Mouse (Mus musculus) Muller cell, postnatal 12 days (primary cell): ENCODE measurements around the gene Cdrt4.
A peak's percentile ranks its signal among the peaks of the same experiment; 100 is the strongest.

Source experiments
- DNase-seq: peaks from one replicate; pipeline ENCODE4 v3.0.0-alpha.2; 2015; ENCODE audit errors: inconsistent ontology term

Gene Cdrt4

DNA sequence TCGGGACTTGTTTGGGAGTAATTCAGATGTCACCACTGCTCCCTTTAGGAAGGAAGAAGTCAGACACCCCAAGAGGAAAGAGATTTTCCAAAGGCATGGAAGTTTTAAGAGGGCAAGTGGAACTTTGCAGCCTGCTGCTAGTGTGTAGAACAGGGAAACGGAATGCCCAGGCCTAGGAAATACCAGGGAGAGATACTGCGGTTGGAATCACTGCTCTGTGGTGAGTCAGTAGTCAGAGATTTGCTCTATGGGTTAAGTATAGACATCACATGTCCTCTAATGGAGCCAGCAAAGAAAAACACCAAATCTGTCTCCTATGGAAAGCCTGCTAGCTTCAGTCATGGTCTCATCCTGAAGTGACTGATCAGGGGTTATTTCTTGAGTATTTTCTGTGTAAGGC lies 10.8 kb upstream of the Cdrt4 start:
- DNase-seq = no peak

DNA sequence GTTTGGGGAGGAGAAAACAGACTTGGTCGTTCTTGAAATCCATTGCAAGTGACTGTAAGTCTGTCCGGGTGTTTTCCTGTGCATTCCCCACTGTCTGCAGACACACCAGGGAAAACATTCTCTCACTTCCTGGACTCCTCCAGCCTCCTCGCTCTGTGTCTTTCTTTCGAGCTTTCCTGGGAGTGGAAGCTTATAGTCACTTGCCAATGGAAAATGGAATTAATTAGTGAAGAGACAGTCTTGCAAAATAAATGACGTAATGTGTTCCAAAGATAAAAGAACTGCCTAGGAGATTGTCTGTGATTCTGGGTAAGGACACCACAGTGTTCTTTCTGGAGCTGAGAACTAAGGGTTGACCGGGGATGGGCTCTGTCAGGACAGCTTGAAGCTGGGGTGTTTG lies 7.5 kb upstream of the Cdrt4 start:
- DNase-seq = peak; percentile 23

DNA sequence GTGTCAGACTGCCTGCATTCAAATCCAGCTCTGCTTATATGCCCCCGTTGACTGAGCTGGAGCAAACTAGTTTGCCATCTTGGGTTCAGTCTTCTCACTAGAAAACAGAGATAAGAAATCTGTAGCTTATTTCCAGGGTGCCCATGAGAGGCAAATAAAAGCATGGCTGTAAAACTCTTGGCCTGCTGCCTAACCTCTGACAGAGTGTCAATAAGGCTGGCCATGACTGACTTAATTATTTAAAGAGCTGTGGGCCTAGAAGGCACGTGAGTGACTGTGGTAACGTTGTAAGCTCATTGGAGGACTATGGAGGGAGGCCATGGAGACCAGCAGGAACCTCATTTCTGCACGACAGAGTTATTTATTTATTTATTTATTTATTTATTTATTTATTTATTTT lies 5.5 kb upstream of the Cdrt4 start:
- DNase-seq = no peak

DNA sequence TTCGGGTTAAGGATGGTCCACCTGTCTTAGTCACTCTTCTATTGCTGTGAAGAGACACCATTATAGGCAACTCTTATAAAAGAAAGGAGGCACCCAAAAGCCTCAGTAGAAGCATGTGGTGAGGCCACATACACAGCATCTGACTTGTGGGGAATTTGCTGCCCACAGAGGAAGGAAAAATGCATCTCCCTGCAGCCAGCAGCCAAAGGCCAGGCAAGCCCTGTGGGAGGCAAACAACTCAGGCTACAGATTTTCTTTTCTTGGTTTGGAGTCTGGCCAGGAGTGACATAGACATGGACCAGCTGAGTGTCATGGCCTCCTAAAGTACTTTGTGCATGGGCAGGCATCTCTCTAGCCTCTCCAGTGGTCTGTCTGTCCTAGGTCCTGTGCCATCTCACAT lies 1.4 kb upstream of the Cdrt4 start:
- DNase-seq = peak; percentile 79

DNA sequence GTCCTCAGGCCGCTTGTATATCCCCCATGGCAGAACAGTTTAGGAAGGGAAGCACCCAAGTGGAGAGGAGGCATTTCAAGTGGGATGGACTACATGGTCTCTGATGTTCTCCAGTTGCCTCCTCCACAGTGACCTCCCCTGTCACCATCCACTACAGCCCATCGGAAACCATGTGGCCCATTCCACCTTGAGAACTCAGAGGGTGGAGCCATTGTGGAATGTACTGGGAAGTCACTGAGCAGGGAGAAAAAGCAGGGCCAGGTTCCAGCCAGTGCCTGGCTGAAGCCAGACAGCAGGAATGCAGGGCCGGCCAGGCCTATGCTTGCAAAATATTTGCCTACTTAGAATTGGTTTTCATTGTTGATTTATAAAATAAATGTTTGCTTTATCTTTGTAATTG lies 3.8 kb downstream of the Cdrt4 start:
- peak; percentile 23 for DNase-seq

DNA sequence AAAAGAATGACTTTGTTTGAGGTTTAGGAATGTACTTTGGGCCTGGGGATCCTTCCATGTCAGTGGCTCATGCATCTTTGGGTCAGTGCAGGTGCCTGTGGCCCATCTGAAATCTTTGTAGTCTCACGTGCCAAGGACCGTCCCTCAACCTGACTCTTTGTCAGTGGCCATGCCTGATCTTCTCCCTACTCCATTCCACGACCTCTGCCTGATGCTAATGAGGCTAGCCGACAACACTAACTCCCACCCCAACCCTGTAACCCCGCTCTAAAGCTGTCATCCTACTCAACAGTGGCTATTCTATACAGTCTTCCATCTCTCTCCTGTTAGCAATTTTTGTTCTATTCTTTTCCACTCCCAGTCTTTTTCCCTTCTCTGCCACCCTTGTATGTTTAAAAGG lies 4.2 kb downstream of the Cdrt4 start:
- DNase-seq = no peak

DNA sequence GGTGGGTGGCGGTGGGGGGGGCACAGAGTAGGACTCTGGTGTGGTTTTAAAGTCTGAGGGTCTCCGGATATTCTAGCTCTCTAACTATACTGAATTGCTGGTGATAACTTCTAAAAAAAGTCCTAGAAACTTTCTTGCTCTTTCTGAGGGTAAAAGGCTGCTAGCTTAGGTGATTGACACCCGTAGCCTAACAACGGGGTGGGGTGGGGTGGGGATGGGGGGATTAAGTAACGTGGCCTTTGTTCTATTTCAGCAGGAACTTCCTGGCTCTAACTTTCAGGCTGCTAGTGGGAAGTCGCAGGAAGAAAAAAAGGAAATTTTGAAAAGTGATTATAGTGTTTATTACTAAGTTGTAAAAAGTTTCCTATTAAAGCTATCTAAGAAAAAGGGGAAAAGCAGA lies 4.8 kb downstream of the Cdrt4 start:
- no peak for DNase-seq

DNA sequence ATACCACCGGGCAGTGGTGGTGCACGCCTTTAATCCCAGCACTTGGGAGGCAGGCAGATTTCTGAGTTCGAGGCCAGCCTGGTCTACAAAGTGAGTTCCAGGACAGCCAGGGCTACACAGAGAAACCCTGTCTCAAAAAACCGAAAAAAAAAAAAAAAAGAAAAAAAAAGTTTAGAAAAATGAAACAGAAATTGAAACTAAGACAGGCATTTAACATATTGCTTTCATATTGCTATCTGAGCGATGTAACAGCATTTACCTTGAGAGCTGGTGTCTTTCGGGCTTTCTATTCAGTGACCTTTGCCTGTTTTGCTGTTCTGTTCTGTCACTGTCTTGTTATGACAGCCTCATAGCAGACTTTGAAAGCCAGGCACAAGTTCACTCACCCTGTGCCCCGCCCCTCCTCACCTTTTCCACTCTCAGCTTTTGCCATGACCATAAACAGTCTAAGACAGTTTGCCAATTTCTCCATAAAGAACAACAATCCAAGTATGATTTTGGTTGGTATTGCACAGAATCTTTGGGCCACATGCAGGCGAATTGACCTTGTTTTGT lies 6.7 kb downstream of the Cdrt4 start:
- no peak for DNase-seq

DNA sequence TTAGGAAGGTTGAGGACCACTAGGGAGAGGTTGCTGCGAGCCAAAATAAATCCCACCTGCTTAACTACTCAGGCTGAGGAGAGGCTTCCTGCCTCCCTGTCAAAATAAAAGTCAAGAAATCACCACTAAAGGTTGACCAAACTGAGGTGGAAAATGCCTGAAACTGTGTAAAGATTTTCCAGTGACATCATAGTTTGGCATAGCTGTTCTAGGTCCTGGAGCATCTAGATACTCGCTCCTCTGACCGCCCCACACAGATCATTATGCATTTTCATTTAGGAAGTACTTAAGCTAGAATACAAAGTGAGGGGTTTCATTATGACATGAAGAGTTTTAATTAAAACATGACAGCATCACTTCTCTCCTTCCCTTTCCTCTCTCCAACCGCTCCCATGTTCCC lies 12.3 kb downstream of the Cdrt4 start:
- DNase-seq = no peak

DNA sequence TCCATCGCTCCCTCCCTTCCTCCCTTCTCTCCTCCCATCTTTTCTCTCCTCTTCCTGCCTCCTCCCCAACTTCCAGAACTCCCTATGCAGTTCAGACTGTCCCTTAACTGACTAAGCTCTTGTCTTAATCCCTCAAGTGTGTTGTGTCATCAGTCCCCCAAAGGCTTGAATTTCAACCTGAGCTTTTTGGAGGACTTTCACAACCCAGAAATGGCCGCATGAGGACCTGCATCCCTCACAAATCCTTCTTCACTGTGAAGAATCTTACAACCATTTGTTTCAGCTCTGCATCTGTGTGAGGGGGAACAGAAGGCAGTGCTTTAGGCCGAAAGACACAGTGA lies 15.4 kb downstream of the Cdrt4 start:
- no peak for DNase-seq

DNA sequence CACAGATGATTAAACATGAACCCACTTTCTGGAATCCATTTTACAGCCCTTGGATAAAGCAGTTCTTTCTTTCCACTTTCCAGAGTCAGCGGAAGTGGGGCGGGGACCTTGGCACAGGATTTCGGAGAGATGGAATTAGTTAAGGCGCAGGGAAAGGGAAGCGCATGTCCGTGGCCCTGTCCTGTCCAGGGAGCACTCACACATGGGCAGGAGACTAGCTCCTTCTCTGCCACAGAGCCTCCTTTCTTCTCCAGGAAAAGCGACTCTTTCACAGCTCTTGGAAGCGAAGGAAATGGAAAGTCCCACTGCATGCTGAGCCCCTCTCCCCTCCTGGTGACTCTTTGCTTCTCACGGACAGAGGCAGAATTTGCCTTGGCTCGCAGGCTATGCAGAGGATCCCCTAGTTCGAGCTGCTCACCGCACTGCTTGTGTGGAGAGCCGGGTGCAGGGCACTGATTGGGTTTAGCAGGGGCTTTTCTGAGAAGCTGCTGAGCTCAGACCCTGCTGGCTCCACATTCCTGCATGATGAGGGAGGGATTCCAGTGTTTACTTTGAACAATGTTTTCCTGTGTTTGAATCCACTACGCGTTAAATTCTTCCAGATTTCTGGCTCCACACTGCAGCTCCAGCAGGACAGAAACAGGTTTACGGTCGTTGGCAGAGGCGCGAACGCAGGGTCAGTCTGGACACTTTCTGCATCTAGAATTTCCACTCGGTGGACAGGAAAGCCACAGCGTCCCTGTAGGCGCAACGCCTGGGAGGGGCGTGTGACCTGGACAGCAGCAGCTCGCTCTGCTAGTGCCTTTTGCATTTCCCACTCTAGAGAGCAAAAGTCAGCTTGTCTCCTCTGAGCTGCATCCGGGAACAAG lies 16.0 kb downstream of the Cdrt4 start:
- DNase-seq = peak; percentile 94

DNA sequence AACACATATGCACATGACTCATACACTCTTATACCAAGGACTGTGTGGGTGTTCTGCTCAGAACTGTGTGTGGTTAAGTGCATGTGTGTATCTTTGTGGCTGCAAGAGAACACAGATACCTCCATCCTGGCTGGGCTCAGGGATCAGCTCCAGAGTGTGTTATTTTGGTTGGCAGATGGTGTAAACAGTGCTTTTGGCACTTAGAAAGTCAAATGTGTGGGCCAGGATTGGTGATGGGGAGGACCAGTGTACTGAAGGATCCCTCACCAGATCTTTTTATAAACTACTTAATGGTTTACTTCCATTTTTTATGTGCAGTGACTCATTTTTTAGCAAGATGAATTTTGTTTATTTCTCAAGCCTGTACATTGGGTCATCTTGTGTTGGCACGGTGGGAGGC lies 26.2 kb downstream of the Cdrt4 start:
- no peak for DNase-seq

DNA sequence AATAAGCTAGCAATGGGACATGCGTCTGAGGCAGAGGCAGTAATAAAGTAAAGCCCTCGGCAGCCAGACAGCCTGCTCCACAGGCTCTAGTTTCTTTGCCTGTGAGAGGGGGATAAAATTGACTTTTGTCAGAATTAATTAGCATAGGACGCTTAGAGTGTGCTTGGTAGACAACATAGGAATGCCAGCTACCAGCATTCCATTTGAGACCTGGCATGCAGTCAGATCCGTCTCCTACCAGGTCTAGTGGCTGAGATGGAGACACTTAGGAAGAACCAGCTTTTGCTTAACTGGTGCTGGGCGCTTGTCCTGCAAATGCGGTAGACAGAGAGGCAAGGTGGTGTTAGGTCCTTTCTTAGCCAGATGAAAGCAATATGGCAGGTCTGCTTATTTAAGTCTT lies 27.9 kb downstream of the Cdrt4 start:
- peak; percentile 67 for DNase-seq

DNA sequence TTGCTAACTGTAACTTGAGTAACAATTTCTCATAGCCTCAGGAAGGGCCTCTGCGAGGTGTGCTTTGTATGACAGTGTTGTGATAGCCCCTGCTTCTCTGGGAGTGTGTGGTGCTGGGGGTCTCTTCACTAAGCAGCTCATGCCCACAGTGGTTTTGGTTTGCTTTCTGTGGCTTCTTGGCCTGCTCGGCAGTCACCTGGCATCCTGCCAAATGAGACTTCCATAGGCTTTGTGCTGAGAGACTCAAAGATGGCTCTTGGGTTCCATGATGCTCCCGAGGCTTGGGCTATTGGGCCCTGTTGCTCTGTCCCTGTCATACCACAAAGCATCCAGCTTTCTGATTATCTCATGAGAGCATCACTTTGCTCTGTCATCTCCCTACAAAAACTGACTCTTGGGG lies 30.7 kb downstream of the Cdrt4 start:
- no peak for DNase-seq

DNA sequence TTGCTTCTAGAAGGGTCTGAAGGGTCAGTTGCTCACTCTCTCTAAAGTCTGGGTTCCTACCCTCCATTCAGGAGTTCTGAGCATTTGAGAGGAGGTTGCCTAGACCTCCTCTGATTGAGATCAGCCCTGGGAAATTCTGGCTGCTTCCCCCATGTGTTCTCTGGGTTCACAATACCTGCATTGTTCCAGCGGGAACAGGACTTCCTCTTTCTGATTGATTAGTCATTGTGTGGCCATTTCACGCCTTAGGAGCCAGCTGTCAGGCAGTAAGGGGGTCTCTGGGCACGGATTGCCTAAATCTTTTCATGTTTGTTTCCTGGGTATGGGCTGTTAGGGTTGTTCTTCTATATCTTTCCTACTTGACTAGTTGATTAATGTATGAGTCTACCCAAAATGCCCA lies 32.8 kb downstream of the Cdrt4 start:
- peak; percentile 57 for DNase-seq

DNA sequence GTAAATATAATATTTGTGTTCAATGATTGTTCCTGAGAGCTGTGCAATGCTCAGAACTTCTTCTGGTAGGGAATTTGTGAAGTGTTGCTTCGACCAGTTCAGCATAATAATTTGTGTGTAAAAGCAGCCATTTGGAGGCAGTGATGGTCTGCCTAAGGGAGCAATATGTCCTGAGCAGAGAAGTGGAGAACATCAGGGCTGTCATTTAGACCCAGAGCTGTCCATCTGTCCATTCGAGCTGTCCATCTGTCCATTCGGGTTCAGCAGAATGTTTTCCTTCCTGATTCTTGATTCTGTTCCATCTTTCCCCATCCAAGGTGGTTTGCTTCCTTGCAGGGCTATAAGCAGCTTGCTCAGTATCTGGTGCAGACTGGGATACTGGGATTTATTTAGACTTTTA lies 33.4 kb downstream of the Cdrt4 start:
- no peak for DNase-seq

DNA sequence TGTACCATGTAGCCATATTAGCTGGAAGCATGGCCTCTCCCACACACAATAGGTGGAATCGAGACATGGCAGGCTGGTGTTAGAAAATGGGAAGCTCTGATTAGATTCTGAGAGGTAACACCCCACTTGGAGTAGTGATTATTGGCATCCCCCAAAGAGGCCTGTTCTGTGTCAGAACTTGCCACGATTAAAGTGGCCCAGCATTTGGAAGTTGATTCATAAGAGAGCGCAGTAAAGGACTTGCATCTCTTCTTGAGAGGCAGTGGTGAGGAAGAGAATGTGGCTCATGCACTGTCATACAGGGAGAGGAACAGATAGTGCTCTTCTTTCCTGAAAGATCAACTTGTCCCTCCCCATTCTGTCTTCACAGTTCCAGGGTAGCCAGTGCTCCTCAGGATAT lies 34.1 kb downstream of the Cdrt4 start:
- DNase-seq = no peak

DNA sequence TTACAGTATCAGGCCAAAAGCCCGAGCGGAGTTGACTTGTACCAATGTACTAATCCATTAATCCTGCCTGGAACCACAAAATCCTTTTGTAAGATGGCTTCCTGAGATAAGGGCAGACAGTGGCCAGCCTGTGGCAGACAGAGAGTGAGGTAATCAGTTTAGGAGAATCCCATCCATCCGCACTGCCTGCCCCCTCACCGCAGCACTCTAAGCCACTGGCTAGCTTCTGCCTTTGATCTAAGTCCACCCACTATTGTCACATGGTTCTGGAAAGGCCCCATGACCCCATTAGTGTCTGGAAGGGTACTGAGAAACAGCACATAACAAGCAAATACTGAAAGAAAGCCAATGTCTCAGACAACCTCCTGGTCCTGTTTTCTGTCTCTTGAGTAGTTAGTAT lies 35.6 kb downstream of the Cdrt4 start:
- DNase-seq = no peak

DNA sequence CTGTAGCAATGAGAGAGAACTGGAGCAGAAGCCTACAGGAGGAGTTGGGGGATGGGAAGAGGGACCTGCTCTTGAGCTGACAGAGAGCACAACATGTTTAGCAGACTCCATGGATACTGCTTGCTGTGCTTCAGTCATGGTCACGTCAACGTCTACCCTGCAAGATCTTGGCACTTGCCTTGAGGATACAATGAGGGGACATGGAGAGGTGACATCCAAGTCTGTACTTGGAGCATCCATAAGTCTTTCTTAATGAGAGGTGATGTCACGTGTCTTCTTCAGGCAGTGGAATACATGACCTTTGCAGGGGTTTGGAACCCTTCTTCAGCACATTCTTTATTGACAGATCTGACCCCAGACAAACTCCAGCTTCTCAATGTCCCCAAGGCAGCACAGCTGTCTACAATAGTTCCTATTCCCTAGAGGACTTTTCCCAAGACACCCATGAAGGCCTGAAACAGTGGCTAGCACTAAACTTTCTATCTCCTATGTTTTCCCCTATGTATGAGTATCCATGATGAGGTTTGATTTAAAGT lies 39.2 kb downstream of the Cdrt4 start:
- no peak for DNase-seq

DNA sequence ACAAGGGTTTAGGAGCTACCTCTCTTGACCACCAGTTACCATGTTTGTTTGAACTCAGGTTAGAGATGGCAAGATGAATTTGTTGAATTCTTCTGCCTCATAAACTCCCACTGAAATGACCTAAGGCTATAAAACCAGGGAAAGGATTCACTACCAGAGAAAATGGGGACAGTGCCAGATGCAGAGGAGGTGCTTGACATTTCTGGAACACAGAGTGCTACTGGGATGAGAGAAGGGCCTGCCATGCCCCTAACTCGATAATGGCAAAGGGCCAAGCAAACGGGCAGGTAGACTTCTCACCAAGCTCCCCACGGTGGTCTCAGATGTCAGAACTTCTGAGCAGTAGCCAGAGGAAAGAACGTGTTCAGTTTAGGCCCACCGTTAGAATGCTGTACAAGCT lies 39.8 kb downstream of the Cdrt4 start:
- no peak for DNase-seq

DNA sequence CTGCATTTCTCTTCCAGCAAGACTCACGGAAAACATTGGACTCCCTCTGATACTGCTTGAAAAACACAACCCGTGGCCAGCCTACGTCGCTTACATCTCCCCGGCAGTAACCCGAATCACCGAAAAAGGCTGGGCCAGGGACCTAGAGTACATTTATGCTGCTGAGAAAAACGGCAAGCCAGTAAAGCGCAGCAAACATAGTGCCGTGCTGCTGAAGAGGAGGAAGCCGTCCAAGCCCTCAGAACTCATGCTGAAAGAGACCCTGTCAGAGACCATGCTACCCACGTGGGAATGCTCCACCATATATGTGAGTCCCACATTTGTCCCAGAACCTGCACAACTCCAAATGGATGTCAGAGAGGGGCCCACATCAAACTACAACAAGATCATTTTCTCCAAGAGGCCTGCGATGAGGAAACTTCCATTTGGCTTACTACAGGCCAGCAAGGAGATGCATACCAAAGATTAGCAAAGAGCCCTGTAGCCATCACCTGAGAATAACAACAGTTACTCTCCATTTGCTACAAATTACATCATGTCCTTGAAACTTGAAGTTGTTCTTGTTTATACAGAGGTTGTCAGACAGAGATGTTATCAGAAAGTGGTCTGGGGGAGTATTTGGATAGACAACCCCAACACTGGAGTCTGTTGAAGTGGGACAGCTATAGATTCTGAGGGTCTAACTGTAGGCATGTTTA lies 41.7 kb downstream of the Cdrt4 start:
- DNase-seq = no peak

DNA sequence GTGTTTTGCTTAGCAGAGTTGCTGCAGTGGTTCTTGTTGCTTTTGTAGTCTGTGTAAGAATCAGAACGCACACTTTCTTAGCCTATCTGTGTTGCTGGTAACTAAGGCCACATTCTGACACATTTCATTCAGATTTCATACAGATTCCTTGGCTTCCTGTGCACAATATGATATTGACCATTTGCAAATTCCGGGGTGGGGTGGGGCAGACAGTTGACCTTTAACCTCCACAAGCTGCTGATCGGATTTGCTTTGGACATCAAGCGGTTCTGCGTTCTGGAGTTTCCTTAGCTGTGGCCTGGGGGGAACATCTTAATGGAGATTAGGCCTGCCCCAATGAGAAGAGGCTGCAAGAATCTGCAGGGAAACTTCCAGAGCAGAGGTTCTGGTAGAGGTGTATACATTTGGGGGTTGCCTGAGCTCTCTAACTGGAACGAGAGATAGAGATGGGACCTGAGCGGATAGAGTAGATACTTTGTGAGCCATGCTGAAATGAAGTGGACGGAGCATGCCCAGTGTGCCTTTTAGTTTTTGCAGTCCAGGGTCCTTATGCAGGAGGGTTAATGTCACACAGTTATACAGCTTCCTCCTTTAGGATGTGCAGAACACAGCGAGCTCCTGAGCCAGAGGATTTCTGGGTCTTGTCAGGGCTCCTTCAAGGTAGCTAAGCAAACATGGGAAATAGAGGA lies 44.2 kb downstream of the Cdrt4 start:
- no peak for DNase-seq
